Mouse (Mus musculus) heart, adult 18-20 months (tissue): Measurements from ENCODE around the gene Pou3f1. TPM values are rescaled to one million over a fixed set of nuclear protein-coding genes. Genes with fewer than 3 reads are reported as not detected.
A peak's percentile ranks its signal among the peaks of the same experiment; 100 is the strongest.

ENCODE experiments used
- DNase-seq, 2 experiments: peaks; one replicate each; pipeline ENCODE4 v3.0.0; 2021 to 2022; ENCODE audit warnings: mixed read lengths in 1 of 2
- long read RNA-seq, 2 experiments: library from polyadenylated mRNA; stranded (forward); transcript quantifications; one replicate each; pipeline ENCODE4 v2.0.0; 2021
- total RNA-seq, 2 experiments: library from RNA; stranded (reverse); gene quantifications; 2 replicates each; pipeline ENCODE4 v1.2.3; 2021

The Pou3f1 gene
- under 1 TPM; 0.15 to 0.33 TPM for total RNA-seq
- long read RNA-seq, experiment 1, partial matches to known transcripts, result 0 of 1 reads
- long read RNA-seq, experiment 1, other reads (novel, unspliced or antisense), result 0 of 1 reads
- long read RNA-seq, experiment 2, result 0 reads

DNA sequence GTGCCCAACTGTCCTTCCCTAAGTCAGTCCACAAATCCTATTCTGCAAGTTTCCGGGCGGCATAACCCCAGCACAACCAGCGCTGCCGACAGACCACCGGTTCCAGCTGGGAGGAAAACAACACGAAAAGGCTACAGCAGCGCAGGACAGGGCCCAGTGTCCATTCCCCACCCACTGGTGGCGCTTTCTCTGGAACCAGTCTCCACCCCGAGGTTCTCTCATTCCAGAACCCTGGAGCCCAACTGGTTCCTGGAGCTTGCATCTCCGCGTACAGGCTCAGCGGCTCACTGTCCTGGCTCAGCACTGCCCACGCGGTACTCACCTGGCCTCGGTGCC lies at the start of gene Pou3f1:
Gene Pou3f1 (plus strand): TSS at position 290 of the 336 bp plus-strand sequence.
- peak in 1 of 2 experiments; percentile 34 for DNase-seq

DNA sequence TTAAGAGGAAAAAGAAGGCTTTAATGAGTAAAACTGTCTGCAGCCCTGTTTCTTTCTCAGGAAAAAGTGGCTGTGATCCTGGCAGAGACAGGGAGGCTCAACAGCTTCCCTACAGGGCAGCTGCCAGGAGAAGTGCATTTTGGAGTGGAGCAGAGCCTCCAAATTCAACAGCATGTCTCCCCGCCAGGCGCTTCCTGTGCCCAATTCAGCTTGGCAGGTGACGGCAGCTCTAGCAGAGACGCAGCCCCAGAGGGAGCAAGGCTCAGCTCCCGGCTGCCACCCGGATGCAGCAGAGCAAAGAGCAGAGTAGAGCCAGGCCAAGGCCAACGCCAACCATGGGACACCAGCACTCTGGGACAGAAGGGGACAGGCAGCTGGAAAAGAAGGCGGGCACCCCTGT lies 49.4 kb upstream of the Pou3f1 start:
- no peak for DNase-seq

DNA sequence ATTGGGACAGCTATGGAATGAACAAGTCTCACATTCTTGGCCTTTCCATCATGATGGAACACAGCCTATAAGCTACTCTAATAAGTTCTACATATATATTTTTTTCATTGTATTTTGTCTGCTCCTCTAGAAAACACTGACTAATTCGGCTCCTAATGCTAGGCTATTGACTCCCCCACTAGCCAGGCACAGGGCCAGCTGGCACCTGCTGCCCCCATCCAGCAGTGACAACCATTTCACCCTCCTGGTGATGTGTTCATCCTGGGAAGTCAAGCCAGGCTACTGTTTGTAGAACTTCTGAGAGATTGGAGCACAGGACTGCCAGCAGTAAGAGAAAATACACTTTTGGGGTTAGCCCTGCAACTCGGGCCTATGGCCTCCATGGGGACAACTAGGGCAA lies 46.5 kb upstream of the Pou3f1 start:
- no peak for DNase-seq

DNA sequence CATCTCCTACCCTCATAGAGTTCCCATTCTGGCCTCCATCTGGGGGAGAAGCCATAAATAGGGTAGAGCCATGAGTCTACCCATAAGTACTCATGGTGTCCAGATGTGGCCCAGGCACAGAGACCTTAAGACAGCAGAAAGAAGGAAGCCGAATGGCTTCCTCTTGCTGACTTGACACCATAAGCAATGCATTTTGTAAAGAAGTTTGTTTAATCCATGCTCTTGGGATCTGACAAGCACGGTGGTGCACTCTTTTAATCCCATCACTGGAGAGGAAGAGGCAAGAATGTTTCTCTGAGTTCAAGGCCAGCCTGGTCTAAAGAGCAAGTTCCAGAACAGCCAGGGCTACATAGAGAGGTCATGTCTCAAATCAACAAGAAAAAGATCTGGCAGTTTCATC lies 45.9 kb upstream of the Pou3f1 start, which contains the start of gene 3100002H09Rik:
Gene 3100002H09Rik (minus strand): TSS at position 101 of the 400 bp plus-strand sequence.
- no peak for DNase-seq

DNA sequence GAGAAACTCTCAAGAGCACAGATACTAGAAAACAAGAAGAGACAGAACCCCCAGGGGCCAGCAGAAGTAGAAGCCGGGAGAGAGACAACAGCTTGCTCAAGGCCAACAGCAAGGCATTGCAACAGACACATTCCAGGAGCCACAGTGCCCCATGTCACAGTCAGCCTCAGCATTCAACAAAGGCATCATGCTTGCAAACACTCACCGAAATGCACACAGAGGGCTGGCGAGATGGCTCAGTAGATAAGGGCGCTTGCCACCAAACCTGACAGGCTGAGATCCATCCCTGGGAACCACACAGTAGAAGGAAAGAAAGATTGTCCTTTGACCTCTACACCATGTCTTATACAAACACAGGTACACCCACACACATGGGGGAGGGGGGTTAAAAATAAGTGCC lies 44.8 kb upstream of the Pou3f1 start:
- no peak for DNase-seq

DNA sequence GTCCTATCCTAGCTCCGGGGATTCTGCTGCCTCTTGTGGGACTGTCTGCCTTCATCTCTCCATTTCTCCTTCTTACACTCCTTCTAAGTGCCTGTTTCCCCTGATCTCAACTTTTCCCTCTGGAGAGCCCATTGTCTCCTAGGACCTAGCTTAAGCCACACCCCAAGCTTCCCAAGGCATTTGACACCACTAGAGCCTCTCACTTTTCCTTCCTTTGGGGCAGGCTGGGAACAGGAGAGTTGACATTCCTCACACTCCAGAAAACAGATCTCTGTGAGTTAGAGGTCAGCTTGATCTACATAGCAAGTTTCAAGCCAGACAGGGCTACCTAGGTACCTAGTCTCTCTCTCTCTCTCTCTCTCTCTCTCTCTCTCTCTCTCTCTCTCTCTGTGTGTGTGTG lies 42.4 kb upstream of the Pou3f1 start:
- no peak for DNase-seq

DNA sequence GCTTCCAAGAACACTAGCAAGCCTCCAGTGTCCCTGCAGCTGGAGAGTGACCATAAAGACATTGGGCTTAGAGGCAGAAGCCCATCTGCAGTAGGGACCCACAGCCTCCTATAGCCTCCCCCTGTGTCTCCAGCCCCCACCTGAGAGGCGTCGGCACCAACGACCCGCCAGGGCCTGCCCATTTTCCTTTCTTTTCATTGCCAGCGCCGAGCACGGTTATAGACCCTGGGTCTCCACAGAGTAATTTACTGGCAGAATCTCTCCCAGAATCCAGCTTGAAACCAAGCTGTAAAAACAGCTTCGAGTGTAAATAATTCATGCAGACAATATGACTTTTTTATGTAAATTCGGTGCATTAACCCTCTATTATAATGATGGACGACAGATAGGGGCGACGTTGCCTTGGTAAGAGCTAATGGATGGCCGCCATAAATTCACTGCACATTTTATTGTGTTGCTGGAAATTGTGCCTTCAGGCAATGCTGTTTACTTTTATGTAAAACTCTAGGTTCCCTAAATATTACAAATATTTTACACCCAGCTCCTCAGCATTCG lies 41.1 kb upstream of the Pou3f1 start:
- DNase-seq, result no peak

DNA sequence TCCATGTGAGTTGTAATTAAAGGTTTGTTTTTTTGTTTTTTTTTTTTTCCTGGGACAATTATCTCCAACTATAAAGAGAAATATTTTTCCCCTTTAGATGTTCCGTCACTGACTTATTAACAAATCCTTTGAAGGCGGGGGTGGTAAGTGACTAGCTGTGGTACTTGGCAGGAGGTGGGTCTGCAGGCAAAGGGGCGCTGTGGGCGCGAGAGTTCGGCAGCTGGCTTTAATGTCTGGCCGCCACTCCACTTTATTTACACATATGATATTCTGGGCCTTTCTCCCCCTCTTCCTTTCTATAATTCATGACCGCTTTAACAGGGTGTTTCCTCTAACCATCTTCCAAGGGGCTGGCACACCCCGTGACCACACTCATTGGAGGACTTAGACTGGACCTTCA lies 40.6 kb upstream of the Pou3f1 start:
- DNase-seq, result no peak

DNA sequence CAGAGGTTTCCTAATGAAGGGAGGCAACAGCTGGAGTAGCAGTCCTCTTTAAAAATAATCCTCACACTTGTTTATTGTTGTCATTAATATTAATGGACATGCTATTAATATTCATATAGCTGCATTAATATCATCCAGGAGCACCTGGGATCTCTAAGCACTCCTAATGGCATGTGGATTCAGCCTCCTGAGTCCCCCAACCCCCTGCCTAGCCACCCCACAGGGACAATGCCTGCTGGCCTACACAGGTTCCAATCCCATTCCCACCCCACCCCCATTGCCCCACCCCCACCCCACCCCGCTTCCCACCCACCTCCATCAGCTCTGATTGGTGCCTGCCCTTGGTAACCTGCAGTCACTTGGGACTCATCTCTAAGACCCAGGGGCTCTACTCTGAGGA lies 40.0 kb upstream of the Pou3f1 start:
- DNase-seq, result no peak

DNA sequence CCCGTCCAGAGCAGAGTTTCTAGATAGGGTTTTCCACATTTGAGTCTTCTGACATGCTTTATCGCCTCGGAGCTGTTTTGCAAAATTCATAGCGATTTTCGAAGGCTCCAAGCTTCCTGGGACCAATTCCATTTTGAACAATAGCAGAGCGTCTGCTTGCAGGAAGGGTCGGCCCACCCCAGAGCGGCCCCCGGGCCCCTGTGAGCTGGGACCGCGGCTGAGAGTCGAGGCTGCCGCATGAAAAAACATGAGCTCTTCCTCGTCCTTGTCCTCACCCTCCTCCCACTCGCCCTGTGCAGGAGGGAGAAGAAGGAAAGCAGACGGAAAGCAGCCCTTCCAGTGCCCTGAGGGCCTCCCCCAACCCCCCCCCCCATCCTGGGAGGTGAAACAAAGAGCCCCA lies 38.0 kb upstream of the Pou3f1 start:
- DNase-seq, result no peak

DNA sequence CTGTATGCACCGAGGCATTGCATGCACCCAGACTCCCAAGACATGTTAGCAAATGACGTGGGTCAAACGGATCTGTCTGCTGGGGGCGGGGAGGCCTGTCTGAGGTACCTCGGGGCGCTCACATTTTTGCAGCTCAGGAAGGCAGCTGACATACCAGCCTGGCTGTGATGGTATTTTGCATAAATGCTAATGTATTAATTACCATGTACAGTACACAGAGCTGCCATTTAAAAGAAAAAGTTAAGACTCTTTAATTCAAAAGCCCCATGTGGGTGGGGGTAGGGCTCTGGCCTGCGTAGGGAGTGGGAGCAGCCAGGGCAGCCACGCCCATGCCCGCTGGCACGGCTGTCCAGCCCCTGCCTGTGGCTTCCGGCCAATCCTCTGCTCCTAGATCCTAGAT lies 35.2 kb upstream of the Pou3f1 start:
- no peak for DNase-seq

DNA sequence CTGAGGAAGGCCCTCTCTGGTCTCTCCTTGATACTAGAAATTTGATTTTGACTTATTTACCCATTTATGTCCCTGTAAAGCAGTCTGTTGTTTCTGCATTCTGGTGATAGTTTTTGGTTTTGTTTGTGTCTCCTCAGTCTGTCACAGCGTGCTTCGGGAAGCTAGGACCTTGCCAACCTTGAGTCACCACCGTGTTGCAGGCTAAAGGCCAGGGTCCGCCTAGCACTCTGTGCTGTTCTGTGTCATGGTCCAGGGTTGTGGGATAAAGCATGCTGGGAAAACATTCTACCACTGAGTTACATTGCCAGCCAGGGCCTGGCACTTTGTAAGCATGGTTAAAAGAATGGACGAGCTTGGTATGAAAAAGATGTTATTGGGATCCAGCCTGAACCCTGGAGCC lies 34.0 kb upstream of the Pou3f1 start:
- no peak for DNase-seq

DNA sequence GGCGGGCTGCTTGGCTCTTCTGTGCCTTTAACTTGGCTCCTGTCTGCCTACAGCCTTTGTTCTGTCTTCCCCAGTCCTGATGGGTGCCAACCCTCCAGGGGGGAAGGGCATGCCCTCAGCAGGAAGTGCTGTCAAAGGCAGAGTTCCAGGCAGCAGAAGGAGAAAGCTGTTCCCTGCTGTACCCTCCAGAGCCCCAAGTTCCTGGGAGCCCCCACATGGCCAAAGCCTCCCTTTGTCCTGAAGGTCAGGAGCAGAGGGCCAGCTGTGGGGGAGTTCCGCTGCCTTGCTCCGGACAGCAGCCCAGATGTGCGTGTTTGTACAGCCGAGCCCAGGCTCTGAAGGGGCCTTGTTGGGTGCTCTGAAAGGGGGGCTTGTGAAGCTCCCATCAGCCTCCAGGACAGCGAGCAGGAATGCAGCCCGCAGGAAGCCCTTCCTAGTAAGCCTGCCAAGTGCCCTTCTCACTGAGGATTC lies 32.5 kb upstream of the Pou3f1 start:
- peak in 1 of 2 experiments; percentile 7 for DNase-seq

DNA sequence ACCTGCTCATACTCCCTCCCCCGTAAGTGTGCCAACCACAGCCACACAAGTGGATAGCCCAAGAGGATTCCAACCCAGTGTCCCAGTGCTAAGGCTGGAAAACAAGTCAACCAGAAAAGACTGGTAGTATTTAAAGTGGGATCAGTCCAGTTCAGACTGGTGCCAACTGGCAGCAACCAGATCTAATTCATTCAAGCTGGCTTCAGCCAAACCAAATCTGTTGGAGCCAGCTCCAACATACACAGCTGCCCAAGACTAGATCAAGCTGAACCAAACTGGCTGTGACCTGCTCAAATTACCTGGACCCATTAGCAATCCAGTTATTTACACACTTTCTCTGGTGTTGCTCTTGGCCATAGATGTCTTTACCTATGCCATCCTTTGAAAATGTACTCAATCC lies 29.8 kb upstream of the Pou3f1 start:
- DNase-seq, result no peak

DNA sequence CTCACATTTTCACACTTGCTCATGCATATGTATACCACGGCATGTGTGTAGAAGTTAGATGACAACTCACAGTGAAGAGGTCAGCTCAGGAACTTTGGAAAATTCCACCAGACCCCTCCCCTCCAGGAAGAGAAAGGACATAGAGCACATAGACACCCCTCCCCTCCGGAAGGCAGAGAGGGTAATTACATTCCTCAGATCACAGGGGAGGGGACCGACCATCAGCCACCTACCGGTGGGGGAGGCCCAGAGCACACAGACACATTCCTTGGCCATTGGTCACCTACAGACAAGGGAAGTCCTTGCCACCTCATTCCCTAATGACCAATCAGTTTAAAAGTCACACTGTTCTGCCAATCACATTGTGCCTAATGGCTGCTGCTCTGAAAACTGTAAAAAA lies 25.2 kb upstream of the Pou3f1 start:
- no peak for DNase-seq

DNA sequence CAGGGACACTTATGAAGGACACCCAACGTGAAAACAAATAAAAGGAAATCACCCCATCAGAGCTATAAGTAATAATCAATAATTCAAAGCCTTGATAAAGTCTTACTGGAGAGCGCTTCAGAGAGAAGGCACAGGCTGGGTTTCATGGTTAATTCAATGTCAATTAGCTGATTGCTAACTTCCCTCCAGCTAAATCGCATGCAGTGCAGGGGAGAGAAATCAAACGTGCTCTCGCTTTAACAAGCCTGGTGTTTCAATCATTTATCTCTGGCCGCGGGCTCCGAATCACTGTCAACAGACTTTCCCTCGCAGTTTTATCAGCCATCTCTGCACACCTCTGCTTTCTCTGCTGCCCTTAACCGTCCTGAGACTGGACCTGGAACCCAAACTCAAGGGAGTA lies 23.8 kb upstream of the Pou3f1 start:
- DNase-seq, result no peak

DNA sequence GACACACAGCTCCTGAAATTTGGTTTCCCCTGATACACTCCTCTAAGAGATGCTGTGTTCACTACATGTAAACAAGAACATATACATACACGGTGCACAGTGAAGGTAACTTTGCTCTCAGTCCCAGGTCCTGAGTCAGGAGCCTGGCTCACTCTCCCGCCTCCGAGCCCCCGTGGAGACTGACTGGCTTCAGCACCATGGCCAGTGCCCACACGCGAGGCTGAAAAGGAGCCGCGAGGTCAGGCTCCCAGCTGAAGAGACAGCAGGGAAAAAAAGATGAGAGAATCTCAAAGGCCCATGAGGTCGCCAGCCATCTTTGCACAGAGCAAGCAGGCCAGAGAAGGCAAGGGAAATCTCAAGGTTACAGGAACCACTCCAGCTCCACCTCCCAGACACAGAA lies 23.3 kb upstream of the Pou3f1 start:
- peak; percentile 9 to 47 for DNase-seq

DNA sequence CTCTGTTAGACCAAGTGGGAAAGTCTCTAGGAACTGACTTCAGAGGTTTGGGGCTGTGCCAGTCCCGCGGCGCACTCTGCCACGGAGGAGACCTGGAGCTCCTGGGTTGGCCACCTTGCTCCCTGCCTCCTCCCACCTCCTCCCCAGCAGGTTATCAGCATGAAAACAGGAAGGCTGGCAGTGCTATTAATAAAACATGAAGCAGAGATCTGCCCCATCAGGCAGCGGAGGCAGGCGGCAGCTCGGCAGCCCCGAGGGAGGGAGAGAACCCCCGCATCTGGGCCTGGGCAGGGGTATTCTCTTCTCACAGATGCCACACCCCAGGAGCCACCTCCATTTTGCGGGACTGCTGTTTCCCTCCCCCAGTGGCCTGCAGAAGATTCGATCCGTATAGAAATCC lies 16.9 kb upstream of the Pou3f1 start:
- no peak for DNase-seq

DNA sequence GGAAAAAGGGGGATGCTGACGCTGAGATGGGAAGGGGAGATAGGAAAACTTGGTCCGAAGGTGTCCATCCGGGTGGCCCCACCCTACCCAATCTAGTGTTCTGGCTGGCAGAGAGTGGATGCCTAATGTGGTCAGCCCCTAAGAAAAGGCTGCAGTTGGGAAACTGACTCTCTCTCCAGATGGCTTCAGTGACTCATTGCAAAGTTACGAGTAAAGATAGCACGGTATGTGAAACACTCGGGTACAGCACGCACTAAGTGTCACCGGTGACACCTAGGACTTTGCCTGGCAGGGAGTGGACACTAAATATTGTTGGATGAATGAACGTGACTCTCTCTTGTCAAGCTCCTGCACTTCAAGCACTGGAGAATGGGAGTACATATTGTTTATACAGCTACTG lies 12.7 kb upstream of the Pou3f1 start:
- DNase-seq, result peak in 1 of 2 experiments; percentile 16

DNA sequence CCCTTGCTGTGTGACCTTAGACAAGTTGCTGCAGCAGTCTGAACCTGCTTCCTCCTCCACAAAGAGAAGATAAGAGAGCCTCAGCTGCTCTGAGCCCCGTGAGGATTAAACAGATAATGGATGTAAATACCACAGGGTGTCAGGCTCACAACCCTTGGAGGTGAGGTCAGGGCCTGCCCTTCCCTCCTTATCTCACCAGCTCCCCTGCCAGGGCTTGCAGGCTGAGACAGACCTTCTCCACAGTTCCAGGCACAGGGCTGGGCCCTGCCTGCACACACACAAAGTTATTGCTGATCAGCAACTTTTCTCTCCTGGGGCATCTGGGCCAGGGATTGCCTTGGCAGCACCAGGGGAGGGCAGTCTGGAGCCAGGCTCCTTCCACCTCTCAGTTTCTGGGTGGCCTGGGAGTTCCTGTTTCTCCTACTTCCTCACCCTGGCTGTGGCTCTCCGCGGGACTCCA lies 11.6 kb upstream of the Pou3f1 start:
- peak in 1 of 2 experiments; percentile 46 for DNase-seq

DNA sequence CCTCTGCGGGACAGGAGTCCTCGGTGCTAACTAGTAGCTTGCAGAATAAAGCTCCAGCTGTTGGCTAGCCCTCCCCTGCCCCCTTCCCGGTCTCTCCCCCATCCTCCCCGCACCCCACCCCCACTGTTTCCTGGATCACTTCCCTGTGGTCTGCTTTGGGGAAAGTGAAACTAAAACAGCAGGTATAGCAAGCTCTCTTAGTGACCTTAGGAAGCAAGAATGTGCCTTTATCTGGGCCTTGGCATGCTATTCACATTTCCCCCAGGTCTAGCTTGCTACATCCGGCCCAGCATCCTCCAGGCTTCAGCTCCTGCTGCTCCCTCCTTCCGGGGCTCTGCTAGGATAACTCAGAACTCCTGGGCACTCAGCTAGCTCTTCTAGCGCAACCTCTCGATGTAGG lies 10.0 kb upstream of the Pou3f1 start:
- DNase-seq, result peak; percentile 37 to 47

DNA sequence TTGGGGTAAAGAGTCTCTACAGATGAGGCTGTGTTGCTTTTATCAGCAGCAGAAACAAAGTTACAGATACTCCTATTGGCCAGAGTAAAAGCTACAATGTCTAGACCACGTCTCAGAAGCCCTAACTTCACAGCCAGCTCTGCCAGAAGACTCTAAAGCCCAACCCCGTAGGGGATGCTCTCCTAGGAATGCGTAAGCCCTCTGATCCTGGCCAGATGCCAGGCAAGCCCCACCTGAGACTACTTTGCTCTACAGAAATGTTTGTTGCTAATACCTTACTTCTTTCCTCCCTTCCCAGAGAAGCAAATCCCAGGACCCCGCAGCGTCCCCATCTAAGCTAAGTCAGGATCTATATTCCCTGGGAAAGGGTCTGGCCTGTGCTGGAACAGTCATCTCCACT lies 8.7 kb upstream of the Pou3f1 start:
- DNase-seq, result no peak

DNA sequence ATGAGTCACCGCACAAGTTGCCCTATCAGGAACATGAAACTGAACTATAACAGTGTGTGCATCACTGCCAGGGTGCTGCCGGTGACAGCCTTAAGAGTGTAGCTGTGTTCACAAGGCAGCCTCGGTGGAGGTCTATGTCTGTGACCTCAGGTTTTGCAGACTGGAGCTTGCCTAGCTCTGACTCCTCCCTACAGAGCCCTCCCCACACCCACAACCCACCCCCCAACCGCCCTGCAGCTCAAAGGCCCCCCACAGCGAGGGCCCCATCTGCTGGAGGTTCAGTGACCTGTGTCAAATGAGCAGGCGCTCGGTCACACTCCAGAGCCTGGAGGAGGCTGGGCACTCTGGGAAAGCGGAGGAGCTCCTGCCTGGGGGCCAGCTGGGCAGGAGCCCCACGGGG lies 3.7 kb upstream of the Pou3f1 start:
- DNase-seq, result no peak

DNA sequence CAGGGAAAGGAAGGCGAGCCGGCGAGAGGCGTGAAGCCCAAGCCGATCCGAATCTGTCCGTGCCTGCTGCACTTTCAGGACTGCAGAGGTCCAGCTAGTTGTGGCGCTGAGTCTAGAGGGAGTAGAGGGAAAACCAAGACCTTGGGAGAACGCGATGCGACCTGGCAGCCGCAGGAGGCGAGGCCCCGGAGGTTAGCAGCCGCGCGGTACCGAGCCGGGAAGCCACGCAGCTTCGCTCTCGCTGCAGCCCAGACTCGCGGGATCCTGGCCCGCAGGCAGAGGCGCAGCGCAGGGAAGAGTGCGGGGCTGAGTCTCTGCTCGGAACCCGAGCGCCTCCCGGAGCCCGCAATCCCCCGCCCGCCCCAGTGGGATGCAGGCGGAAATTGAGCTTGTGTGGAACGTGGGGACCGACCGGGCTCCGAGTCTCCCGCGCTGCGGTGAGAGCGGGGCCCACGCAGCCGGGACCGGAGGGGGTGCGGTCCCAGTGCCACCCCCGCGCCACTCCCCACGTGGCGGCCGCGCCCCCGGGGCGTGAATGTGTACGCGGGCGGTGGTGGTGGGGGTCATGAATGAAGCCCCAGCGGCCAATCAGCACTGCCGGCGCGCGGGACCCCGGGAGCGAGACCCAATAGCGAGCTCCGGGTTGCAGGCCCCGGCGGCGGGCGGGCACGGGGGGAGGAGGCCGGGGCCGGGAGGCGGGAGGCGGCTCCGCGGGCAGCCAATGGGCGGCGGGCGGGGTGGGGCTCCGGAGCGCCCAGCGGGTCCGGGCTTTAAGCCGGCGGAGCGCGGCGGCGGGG lies 445 bp downstream of the Pou3f1 start:
- DNase-seq, result peak; percentile 79 to 85
